Mouse (Mus musculus) CD8-positive naive resting alpha-beta T cell, adult 2 months (primary cell): ENCODE measurements around the gene Tspo.

Experiments used
- DNase-seq, 2 experiments: peaks; one replicate each; pipeline ENCODE4 v3.0.0; 2022; ENCODE audit warnings: low read depth in 2 of 2, low spot score in 2 of 2

Gene Tspo

DNA sequence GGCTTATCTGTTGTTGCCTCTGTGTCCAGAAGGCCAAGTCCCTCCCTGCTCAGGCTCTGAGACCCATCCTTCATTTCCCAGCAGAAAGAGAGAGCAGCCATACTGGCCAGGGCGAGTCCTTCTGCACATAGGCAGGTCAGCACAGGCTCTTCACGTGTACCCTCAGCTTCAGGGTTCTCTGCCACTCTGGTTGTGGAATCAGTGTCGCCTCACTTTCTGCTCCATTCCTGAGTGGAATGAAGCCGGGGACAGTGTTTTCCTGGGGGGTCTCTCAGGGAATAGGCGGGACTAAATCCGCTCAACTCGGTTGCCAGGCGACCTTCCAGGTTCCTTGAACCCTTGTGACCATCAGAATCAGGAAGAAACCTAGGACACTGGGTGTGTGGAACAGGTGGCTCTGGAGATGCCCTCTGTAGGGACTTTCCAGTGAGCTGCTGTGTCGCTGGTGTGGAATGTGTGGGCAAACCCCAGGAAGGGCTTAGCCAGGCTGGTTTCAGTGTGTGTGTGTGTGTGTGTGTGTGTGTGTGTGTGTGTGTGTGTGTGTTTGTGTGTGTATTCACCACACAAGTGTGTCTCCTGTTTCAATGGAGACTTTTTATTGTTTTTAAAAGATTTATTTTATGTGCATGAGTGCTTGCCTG is 21.6 kb upstream of the Tspo start:
- no peak for DNase-seq

DNA sequence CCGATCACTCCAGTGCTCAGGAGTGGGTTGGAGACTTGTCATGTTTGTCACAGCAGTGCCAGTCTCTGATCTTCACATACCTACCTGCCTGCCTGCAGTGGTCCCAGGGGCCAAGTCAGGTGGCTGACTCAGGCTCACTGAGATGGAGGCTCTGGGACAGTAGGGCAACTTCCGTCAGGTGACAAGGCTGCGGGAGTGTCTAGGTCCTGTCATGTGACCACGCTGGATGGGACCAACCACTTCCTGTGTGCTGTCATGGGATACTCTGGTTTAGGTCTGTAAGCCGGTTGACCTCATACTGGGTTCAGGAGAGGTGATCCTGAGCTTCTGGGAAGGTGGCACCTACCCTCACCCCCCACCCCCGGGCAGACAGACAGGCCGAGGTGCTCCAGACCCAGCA is 17.4 kb upstream of the Tspo start:
- DNase-seq = no peak

DNA sequence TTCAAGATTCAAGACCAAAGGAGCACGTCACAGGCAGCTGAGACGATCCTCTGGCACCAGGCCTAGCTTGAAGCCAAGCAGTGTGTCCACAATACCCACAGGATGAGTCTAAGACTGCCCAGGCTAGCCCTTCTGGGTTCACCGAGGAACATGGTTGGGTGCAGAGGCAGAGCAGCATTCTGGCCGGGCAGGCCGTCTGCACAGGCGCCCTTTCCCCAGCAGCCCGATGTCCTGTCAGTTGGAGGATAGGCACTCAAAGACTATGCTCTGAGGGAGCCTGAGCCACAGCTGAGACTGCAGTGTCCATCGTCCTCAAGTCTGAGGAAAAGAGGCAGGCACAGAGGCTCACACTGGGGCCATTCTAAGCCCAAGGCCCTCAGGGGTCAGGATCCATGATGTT is 16.2 kb upstream of the Tspo start:
- DNase-seq = no peak

DNA sequence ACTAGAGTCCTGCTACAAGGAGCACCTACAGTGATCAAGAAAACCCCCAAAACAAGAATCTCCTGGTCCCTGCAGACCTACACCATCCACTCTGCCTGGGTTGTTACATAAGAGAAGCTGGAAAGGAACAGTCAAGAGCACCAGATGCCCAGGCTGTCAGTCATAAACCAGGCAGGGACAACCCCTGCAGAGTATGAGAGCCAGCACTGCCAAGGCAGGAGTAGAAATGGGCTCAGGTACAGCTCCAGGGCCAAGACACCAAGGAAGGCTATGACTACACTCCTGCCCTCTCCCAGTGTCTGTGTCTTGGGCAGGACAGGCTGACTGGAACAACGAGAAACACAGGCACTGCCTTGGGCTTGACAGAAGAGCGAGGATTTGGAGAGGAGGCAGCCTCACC is 13.3 kb upstream of the Tspo start:
- DNase-seq = no peak

DNA sequence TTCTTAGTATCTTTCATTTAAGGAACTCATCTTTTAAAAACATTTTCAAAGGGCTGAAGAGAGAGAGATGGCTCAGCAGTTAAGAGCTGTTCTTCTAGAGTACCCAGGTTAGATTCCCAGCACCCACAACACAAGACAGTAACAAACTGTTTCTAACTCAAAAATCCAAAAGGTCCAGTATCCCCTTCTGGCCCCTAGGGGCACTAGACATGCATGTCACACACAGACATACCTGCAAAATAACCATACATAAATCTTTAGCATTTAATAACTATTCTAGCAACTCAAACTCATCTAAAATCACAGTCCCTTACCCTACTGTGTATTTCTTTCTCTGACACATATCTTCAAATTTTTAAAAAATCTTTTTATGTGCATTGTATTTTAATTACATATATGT is 9.6 kb upstream of the Tspo start:
- no peak for DNase-seq

DNA sequence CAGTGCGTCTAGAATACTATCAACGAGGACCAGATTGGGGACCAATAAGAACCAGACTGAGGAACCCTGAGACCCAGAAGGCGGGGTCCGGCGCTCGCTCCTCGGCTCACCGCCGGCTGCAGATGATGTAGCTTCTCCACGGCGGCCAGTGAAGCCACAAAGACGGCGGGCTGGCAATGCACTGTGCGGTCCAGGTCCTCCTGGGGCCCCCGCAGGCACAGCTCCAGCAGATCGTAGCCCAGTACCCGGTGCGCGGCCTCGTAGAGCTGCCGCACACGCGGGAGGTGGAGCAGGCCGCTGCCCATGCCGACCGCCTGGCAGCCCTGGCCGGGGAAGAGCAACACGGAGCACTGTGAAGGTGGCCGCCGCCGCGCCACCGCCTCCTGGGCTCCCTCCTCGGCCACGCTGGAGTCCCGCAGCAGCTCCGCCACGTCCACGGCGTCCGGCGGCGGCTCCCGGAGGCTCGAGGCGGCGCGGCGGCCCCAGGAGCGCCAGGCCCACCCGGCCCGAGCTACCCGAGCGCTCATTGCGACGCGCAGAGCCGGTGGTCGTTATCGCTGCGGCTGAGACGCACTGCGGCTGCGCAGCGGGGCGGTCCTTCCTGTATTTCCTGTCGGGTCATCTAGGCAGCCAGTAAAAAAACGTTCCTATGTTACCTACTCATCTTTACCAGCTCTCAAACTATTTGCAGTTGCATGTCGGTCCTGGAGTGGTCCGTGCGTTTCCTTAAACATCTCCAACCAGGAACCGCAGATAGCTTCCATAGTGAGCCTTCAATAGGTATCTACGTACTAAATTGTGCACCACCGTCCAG is 8.0 kb upstream of the Tspo start:
- DNase-seq = peak; percentile 68 to 82

DNA sequence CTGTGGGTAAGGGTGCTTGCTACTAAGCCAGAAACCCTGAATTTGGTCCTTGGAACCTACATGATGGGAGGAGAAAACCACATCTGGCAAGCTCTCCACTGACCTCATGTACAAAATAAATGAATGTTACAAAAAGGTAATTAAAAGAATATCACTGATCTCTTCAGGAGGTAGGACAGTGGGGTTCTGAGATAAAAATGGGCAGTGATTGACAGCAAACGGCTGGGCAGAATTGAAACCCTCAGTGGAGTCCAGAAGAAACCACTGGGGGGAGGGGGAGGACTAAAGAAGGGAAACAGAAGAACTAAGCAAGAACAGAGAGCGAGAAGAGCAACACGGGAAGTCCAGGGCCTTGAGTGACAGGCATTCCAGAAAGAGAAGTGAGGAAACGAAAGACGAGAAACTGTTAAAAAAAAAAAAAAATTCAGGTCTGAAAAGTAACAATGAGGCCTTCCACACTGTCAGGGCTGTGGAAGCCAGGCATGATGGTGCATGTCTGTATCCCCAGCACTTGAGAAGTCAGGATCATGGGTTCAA is 2.4 kb upstream of the Tspo start:
- DNase-seq = no peak

DNA sequence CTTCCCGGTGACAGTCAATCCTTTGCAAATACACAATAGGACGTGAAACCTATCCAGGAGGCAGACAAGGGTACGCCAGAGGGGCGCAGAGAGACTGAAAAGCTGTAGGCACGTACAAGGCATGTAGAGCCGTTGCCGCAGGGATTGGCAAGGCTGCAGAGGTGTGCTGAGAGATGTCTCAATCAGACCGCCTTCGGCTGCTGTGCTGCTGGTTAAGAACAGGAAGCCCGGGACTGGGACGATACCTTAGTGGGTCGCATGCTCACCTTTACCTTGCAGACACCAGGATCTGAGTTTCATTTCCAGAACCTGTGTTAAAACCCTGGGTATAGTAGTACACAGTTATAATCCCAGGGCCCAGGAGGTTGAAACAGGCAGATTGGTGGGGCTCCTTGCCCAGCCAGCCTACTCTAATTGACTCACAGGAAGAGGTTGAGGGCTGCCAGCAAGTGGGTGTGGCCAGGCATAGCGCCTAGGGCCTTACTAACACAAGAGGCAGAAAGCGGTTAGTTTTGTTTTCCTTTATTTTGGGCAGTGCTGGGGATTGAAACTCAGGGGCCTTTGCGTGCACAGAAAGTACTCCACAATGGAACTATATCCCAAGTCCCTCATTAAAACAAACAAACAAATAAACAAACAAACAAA is 644 bp upstream of the Tspo start:
- peak; percentile 62 to 74 for DNase-seq

DNA sequence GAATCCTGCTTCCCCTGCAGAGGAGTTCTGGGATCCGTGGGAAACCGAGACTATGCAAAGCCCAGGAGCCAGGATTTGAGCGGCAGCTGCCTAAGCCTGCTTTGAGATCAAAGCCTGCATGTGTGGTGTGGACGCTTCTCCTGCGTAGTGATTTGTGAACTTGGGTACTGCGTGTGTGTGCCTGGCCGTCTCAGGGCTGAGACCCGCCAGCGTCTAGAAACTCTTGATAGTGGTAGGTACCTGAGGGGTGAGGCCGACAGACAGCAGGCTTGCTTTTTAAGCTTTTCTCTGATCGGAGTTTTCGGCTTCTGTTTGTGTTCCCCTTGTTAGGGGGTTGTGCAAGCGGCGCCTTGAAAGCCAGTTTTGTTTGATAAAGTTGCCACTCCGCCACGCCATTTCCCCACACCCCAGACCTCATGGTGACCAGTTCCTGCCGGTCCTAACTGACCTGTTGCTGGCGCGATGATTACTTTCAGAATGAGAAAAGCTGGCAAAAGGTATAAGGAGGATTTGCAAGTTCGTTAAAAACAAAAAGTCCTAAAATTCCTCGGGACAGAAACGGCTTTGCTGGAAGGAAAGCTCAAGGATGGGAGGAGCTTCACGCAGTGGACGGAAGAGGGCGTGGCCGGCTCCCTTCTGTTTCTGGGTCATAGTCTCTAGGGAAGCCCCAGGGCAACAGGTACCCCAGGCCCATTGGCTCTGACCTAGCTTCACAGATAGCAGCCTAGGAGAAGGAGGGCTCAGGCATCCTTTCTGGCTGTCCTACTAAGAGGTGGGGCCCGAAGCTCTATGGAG is 662 bp downstream of the Tspo start:
- DNase-seq = peak in 1 of 2 experiments; percentile 26

DNA sequence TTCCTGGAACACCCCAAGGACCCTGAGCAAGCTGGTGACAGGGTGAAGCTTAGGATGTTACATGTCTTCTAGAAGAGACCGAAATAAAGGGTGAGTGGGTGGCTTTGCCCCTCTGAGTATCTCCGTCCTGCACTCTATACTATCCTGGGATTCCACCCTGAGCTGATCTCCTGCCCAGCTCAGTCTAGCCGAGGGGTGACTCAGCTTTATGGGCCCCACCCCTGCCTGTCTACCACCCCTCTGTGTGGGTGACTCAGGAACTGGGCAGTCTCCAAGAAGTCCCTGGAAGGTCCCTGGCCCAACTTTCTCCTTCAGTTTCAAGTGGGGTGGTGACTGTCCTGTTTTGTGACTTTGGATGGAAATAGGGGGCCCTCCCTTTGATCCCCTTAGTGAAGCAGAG is 2.0 kb downstream of the Tspo start:
- DNase-seq = no peak

DNA sequence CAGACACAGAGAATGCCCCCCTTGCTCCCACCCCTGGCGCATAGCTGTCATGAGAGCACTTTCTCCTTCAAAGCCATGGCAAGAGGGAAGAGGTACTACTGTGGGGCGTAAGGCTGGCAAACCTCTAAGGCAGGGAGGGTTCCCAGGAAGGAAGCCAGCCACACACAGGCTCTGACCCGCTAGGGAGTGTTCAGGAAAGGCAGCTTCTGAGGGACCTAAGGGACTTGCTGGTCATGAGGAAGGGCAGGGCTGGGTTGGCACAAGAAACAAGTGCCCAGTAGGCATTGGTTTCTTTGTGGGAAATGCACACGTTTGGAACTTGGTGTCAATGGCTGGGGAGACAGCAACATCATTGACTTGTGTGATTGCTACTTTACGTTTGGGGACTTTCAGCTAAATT is 2.6 kb downstream of the Tspo start:
- DNase-seq = no peak

DNA sequence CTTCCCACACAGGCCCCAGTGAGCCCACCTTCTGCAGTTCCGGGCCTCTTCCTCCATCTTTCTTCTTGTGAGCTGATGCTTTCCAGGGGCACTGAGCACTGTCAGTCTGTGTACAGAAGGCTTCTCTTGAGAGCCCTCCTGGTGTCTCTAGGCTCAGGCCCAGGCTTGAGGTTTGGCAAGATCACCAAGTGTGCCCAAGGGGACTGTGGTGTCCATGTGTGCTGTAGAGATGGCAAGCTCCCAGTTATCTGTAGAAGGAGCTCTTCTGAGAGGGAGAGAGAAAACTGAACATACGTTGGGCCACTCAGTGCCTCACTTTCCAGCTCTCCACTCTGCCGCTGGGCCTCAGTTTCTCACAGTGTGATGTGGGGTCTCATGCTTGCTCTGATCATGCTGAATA is 4.3 kb downstream of the Tspo start:
- DNase-seq = no peak

DNA sequence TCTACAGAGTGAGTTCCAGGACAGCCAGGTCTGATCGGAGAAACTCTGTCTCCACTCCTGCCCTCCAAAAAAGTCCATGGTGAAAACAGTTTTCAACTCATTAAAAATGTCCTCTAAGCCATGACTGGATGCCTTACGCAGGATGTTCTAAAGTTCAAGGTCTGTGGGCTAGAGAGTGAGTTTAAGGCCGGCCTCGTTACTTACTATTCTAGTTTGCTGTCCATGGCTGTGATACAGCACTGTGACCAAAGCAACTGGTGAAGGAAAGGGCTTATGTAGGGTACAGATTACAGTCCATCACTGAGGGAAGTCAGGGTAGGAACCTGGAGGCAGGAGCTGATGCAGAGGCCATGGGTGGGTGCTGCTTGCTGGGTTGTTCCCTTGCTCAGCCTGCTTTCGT is 5.2 kb downstream of the Tspo start:
- DNase-seq = no peak

DNA sequence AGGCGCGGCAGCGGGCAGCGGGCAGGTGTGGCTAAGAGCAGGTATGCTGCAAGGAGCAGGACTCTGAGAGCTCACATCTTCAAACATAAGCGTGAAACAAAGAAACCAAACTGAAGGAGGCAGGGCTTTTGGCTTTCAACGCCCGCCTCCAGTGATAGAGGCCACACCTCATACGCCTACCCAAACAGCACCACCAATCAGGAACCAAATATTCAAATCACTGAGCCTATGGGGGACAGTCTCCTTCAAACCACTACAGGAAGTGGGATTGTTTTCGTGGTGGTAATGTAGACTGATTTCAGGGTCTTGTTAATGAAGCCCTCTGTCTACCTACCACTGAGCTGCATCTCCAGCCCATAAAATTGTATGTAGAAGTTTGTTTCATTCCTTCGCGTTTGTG is 6.3 kb downstream of the Tspo start:
- peak in 1 of 2 experiments; percentile 24 for DNase-seq

DNA sequence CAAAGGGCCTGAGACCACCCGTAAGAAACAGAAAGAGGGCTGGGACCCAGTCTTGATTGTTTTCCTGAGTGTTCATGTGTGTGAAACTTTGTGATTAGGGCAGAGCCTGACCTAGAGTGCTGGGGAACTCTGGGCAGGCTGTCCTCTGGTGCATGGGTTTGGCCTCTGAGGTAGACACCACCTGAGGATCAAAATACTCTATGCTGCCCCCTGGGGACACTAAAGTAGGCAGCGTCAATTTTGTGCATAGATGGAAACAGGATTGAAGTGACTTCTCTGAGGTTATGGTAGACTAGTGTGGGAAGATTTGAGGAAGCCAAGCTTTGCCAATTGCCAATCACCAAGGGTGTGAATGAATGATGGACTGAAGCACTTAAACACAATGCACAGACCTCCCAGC is 7.2 kb downstream of the Tspo start:
- DNase-seq = peak in 1 of 2 experiments; percentile 16

DNA sequence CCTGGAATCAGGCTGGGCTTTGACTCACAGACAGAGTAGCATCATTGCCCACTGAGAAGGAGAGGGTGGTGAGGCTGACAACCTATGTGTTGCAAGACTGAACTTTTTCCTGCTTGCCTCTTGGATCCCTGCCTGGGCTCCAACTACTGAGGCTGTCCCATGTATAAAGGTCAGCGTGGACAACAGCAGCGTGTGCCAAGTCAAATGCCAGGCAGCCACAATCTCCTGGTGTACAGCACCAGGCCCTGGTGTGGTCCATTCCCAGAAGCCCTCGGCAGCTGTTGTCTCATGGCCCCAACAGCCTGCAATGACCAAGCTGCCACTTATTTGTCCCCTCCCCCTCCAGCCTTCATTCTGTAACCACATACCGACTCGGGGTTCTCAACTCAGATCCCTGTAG is 8.2 kb downstream of the Tspo start:
- no peak for DNase-seq

DNA sequence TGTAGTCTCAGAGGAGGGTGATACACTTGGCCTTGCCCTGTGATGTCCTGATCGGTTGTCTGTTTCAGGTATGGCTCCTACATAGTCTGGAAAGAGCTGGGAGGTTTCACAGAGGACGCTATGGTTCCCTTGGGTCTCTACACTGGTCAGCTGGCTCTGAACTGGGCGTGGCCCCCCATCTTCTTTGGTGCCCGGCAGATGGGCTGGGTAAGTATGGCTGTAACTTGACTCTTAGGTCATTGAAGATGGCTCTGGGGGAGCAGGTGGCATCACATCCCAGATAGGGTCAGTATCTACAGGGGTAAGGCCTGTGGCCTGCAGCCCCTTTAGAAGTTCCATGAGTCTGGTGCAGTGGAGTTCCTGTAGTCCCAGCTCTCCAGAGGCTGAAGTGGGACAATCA is 8.7 kb downstream of the Tspo start:
- DNase-seq = no peak

DNA sequence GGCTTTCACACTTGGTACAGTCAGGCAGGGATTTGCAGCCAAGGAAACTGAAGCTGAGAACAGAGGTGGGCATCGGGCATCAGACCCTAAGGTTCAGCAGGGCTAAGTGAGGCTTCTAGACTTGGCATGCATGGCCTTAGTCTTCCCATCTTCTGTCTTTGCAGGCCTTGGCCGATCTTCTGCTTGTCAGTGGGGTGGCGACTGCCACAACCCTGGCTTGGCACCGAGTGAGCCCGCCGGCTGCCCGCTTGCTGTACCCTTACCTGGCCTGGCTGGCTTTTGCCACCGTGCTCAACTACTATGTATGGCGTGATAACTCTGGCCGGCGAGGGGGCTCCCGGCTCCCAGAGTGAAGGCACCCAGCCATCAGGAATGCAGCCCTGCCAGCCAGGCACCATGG is 10.2 kb downstream of the Tspo start:
- DNase-seq = no peak

DNA sequence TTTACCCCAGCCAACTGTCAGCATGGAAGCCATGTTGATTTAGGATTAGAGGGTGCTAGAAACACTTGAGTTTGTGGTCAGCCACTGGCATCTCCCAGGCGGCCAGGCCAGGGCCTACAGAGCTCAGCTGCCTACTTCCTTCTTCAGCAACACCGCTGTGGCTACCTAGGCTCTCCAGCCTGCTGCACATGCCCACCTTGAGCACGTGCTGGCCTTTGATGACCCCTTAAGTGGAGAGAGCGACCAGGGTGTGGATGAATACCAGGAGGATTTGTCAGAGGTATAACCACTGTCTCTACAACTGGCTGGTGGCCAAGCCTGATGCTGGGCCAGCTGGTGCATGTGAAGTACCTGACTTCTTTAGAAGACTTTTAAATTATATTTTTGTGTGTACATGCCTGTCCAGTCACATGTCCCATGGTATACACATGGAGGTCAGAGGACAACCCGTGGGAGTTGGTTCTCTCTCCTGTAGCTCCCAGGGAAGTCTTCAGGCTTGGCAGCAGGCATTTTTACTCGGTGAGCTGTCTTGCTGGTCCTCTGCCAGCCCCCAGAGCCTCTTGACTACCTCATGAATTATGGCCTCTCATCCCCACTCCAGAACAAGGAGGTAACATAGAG is 11.4 kb downstream of the Tspo start:
- no peak for DNase-seq

DNA sequence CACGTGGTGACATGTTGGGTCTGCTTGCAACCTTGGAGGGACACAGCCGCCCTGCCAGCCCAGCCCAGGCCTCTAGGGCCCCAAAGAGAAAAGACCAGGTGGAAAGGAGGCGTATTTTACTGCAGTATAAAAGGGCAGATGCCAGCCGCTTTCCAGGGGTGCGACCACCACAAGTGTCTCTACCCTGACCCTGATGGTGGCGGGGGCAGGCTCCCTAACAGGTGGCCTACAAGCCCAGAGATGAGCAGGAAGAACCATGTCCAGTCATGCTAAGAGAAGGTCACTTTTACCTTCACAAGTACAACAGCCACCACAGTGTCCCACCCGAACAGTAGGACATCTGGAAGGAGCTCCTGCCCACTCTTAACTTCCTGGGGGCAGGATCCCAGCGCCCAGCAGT is 12.2 kb downstream of the Tspo start:
- DNase-seq = no peak

DNA sequence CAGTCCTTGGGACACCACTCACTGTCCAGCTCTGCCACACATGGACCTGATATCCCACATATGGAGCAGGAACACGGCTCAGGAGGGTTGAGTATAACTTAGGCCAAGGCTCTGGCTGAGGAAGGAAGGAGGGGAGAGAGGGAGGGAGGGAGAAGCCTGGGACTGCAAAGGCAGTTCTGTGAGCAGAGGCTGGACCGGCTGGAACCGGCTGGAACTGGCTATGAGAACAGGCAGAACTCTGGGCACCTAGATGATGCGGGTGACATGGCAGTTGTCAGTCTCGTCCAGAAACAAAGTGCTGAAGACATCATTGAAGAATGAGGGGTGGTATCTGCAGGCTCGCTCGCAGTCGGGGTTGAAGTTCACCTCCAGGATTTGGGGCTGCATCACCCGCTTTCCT is 13.3 kb downstream of the Tspo start:
- no peak for DNase-seq
